Mouse (Mus musculus): Measurements from ENCODE around the gene Ncdn. TPM values are rescaled to one million over a fixed set of nuclear protein-coding genes. Genes with fewer than 3 reads are reported as not detected.
A peak's percentile ranks its signal among the peaks of the same experiment; 100 is the strongest.

Ncdn gene
- polyA plus RNA-seq, 1 experiment from 2014 or later: 8.8 TPM

DNA sequence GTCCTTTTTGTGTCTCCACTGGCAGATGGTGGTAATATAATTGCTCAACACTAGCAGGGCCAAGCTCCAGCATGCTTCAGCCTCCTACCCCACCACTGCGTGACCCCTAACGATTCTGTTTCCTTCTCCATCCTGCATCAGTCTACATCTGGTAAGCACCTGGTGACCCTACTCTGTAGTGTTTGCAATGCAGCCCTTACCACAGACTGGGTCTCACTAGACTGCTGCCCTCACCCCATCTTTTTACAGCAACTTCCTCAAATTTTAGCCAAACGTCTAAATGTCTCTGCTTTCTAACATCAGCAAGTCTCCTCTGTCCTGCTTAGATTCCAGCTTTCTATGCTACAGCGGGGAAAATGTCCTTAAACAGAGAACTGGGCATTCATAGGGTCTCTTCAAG, 17.6 kb upstream of the Ncdn start:
- DNase-seq: no peak
- ATAC-seq (ENCODE audit: low read depth): no peak
- H3K27ac ChIP-seq: no peak overlapping the region
- no peaks in the 10 kb centered on the region for H3K9me3 ChIP-seq (replicated peaks)
- no peak overlapping the region for H3K4me3 ChIP-seq (replicated peaks)
- WGBS (ENCODE audit: insufficient replicate concordance): 75% methylated on average over 4 of the region's 4 CpGs
- H3K4me2 ChIP-seq: no peak overlapping the region
- H3K36me3 ChIP-seq: no peaks in the 10 kb centered on the region
- no peaks in the 10 kb centered on the region for H3K27me3 ChIP-seq
- H3K9ac ChIP-seq: no peak overlapping the region
- peaks cover 23% of the 10 kb centered on the region for H3K4me1 ChIP-seq (replicated peaks)

DNA sequence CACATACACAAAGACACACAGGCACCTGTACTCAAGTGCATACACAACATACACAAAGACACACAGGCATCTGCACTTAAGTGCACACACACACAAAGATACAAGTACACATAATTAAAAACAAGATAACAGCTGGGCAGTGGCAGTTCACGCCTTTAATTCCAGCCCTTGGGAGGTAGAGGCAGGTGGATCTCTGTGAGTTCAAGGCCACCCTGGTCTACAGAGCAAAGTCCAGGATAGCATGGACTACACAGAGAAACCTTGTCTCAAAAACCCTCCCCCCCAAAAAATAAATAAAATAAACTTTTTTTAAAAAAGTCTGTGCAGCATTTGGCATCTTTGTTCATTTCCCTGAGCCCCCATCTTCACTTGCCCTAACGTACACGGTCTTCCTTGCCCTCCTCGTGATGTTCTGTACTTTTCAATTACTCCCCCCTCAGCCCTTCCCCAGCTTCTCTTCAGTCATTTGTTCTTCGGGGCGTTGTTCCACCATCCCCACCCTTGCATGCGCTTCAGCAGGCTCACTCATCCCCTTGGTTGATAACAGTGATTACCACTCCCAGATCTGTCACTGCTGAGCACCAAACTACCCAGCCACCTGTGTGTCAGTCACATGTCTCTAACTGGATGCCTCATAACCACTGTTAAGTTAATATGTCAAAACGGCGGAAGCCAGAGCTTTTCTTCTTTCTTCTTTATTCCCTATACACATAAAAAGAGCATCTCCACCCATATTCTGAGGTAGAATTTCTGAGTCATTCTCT, 16.7 kb upstream of the Ncdn start:
- Histone ChIP-seq H3K4me1 (replicated peaks) (peaks cover 23% of the 10 kb centered on the region), H3K9me3 (replicated peaks) (no peaks in the 10 kb centered on the region), H3K4me3 (replicated peaks) (no peak overlapping the region), H3K9ac (no peak overlapping the region), H3K4me2 (no peak overlapping the region), H3K36me3 (no peaks in the 10 kb centered on the region), H3K27ac (no peak overlapping the region), H3K27me3 (no peaks in the 10 kb centered on the region)
- peak; percentile 65 for ATAC-seq (ENCODE audit: low read depth)
- WGBS (ENCODE audit: insufficient replicate concordance): 58% methylated on average over 9 of the region's 9 CpGs
- no peak for DNase-seq

GRCm38 (mm10) chr4:126763483-126763882, 10.2 kb upstream of the Ncdn start:
- H3K9me3 ChIP-seq (replicated peaks): no peaks in the 10 kb centered on the region
- H3K4me2 ChIP-seq: no peak overlapping the region
- no peak for ATAC-seq (ENCODE audit: low read depth)
- WGBS (ENCODE audit: insufficient replicate concordance): 71% methylated on average over 2 of the region's 2 CpGs
- H3K9ac ChIP-seq: no peak overlapping the region
- H3K27ac ChIP-seq: no peak overlapping the region
- peaks cover 9% of the 10 kb centered on the region; the same call in 1 of the 2 replicates for H3K36me3 ChIP-seq
- H3K4me1 ChIP-seq (replicated peaks): no peaks in the 10 kb centered on the region
- no peaks in the 10 kb centered on the region for H3K27me3 ChIP-seq
- no peak overlapping the region for H3K4me3 ChIP-seq (replicated peaks)
- no peak for DNase-seq

DNA sequence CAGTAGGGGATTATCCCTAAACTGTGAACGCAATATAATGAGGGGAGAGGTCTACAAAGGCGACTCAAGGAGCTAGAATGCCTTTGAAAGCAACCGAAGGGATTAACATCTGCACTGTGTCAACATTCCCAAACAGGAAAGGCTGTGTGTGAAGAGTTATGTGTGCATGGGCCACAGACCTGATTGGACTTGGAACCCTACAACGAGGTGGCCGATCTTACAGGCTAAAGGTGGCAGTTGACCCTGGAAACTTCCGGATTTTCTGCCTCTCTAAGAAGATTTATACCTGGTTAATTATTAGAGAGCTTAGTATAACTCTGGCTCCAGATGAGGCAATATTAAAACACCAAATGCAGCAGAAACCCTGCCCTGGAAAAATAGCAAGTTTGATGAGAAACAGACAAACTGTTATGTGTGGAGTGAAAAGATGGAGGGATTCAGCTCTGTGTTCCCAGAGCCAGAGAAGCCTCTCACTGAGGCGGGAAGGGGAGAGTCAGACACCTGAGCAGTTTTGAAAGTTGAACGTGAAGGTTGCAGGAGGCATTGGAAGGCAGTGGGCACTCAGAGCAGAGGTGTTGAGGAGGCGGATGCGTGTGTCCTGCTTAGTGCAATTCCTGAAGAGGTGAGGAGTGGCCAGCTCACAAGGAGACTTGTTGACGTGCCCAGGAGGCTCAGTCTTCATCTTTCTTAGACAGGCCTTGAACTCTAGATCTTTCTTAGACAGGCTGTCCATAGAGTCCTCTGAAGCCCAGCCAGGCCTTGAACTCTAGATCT, 9.5 kb upstream of the Ncdn start:
- 73% methylated on average over 11 of the region's 11 CpGs for WGBS (ENCODE audit: insufficient replicate concordance)
- Histone ChIP-seq H3K27ac (no peak overlapping the region), H3K4me3 (replicated peaks) (no peak overlapping the region), H3K9ac (no peak overlapping the region), H3K36me3 (peaks cover 11% of the 10 kb centered on the region; the same call in 1 of the 2 replicates), H3K4me2 (no peak overlapping the region), H3K4me1 (replicated peaks) (no peaks in the 10 kb centered on the region), H3K27me3 (no peaks in the 10 kb centered on the region), H3K9me3 (replicated peaks) (no peaks in the 10 kb centered on the region)
- no peak for ATAC-seq (ENCODE audit: low read depth)
- no peak for DNase-seq

GRCm38 (mm10) chr4:126759435-126759834, 6.2 kb upstream of the Ncdn start:
- Histone ChIP-seq H3K9me3 (replicated peaks) (no peaks in the 10 kb centered on the region), H3K36me3 (peaks cover 11% of the 10 kb centered on the region; the same call in 1 of the 2 replicates), H3K4me2 (no peak overlapping the region), H3K27ac (no peak overlapping the region), H3K4me1 (replicated peaks) (peaks cover 9% of the 10 kb centered on the region), H3K4me3 (replicated peaks) (no peak overlapping the region), H3K27me3 (no peaks in the 10 kb centered on the region), H3K9ac (no peak overlapping the region)
- no peak for ATAC-seq (ENCODE audit: low read depth)
- no peak for DNase-seq
- 37% methylated on average over 2 of the region's 2 CpGs for WGBS (ENCODE audit: insufficient replicate concordance)

- Histone ChIP-seq H3K4me3 (replicated peaks) (no peak overlapping the region), H3K27ac (no peak overlapping the region), H3K27me3 (no peaks in the 10 kb centered on the region), H3K4me1 (replicated peaks) (peaks cover 14% of the 10 kb centered on the region), H3K9me3 (replicated peaks) (no peaks in the 10 kb centered on the region), H3K36me3 (peaks cover 11% of the 10 kb centered on the region; the same call in 1 of the 2 replicates), H3K4me2 (no peak overlapping the region), H3K9ac (no peak overlapping the region)
- ATAC-seq (ENCODE audit: low read depth): no peak
- no peak for DNase-seq
- 73% methylated on average over 5 of the region's 5 CpGs for WGBS (ENCODE audit: insufficient replicate concordance)
Measured at GRCm38 (mm10) chr4:126758299-126758698, 5.1 kb upstream of the Ncdn start.

- WGBS (ENCODE audit: insufficient replicate concordance): 75% methylated on average over 4 of the region's 4 CpGs
- DNase-seq (no peak), ATAC-seq (ENCODE audit: low read depth) (no peak)
- Histone ChIP-seq H3K27me3 (no peaks in the 10 kb centered on the region), H3K27ac (no peak overlapping the region), H3K9ac (no peak overlapping the region), H3K9me3 (replicated peaks) (no peaks in the 10 kb centered on the region), H3K4me2 (no peak overlapping the region), H3K4me1 (replicated peaks) (peaks cover 25% of the 10 kb centered on the region), H3K4me3 (replicated peaks) (no peak overlapping the region), H3K36me3 (peaks cover 11% of the 10 kb centered on the region; the same call in 1 of the 2 replicates)
Measured at GRCm38 (mm10) chr4:126756766-126757165, 3.5 kb upstream of the Ncdn start.

DNA sequence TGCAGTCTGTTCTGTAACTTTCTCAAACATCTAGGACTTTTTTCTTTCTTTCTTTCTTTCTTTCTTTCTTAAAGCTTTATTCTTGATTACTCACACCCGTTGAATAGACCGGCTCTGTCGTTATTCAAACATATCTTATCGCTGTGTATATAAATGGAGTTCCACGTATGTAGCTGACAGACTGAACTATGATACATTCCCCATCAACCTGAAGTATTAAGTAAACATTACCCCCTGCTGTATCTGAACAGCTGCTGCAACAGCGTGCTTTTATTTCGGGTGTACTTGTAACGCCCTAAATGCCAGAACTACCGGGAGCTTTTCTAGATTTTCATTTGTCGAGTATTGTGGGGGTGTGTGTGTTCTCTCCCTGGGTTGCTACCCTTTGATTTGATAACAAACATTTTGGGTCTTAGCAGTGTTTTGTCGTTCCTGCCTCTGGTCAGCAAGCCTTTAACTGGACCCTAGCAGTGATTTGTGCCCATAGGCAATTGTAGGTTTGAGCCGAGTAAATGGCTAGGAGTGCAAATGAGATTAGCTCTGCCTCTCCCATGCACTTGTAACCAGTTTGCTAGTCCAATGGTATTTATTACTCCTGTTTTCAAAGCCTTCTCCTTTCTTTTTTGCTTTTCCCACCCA, 1.6 kb upstream of the Ncdn start:
- Histone ChIP-seq H3K27me3 (no peaks in the 10 kb centered on the region), H3K4me1 (replicated peaks) (peaks cover 35% of the 10 kb centered on the region), H3K4me2 (peak overlapping the region; percentile 98), H3K4me3 (replicated peaks) (peak overlapping the region; percentile 80), H3K9ac (peak overlapping the region; percentile 87), H3K36me3 (peaks cover 10% of the 10 kb centered on the region), H3K9me3 (replicated peaks) (no peaks in the 10 kb centered on the region), H3K27ac (no peak overlapping the region)
- no peak for DNase-seq
- ATAC-seq (ENCODE audit: low read depth): no peak
- 57% methylated on average over 12 of the region's 12 CpGs for WGBS (ENCODE audit: insufficient replicate concordance)

DNA sequence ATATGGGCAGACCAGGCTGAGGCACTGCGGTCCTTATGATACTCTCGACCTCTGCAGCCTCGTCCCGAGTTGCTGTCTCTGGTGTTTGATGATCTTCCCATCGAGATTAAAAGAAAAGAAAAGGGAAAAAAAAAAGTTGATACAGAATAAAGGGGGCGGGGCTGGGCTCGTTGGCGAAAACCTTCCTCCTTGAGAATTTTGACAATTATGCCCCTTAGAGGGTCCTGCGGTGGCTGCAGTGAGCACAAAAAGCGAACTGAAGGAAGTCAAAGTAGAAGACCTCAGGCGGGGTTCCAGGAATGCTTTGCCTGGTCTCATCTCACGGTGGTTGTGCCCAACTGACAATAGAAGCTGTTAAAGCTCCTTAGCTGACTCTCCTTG, 983 bp upstream of the Ncdn start:
- 3% methylated on average over 12 of the region's 12 CpGs for WGBS (ENCODE audit: insufficient replicate concordance)
- no peaks in the 10 kb centered on the region for H3K27me3 ChIP-seq
- H3K27ac ChIP-seq: peak overlapping the region; percentile 84; the same call in 1 of the 2 replicates
- DNase-seq (no peak), ATAC-seq (ENCODE audit: low read depth) (no peak)
- peak overlapping the region; percentile 98 for H3K4me2 ChIP-seq
- H3K36me3 ChIP-seq: peaks cover 16% of the 10 kb centered on the region
- H3K9ac ChIP-seq: peak overlapping the region; percentile 87
- no peaks in the 10 kb centered on the region for H3K9me3 ChIP-seq (replicated peaks)
- H3K4me3 ChIP-seq (replicated peaks): peak overlapping the region; percentile 80
- peaks cover 37% of the 10 kb centered on the region for H3K4me1 ChIP-seq (replicated peaks)

GRCm38 (mm10) chr4:126752608-126753141, 563 bp downstream of the Ncdn start:
- H3K36me3 ChIP-seq: peaks cover 27% of the 10 kb centered on the region
- no peaks in the 10 kb centered on the region for H3K27me3 ChIP-seq
- H3K9ac ChIP-seq: peak overlapping the region; percentile 87
- peaks cover 40% of the 10 kb centered on the region for H3K4me1 ChIP-seq (replicated peaks)
- H3K4me3 ChIP-seq (replicated peaks): peak overlapping the region; percentile 80
- under 1% methylated on average over 23 of the region's 23 CpGs for WGBS (ENCODE audit: insufficient replicate concordance)
- no peaks in the 10 kb centered on the region for H3K9me3 ChIP-seq (replicated peaks)
- ATAC-seq (ENCODE audit: low read depth) (no peak), DNase-seq (no peak)
- peak overlapping the region; percentile 98 for H3K4me2 ChIP-seq
- no peak overlapping the region for H3K27ac ChIP-seq

DNA sequence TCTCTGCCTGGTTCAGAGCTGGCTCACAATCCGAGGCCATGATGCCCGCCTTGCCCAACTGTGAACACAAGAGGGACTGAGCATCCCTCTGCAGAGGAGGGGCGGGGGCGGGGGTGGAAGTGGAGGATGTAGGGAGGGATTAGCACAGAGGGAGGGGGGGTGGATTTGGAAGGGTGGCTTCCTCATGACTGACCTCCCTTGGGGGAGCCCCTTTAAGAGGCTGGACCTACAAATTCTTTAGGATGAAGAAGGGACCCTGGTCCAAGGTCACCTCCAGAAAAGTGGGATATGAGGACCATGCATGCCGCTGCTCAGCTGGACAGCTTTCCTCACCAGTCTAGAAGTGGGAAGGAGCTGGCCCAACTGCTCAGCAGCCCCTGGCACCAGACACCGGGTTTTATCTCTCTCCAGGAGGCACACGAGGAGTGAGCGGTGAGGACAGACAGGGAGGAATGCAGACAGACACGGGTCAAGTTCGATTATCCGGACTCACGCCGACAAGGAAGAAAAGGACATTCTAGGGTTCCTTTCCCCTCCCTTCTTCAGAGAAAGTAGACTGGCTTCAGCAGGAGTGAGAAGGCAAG, 1.1 kb downstream of the Ncdn start:
- no peak for ATAC-seq (ENCODE audit: low read depth)

More for the DNA sequence above, 1.1 kb downstream of the Ncdn start:
- 17% methylated on average over 13 of the region's 13 CpGs for WGBS (ENCODE audit: insufficient replicate concordance)
- peak overlapping the region; percentile 80 for H3K4me3 ChIP-seq (replicated peaks)
- no peaks in the 10 kb centered on the region for H3K27me3 ChIP-seq
- H3K27ac ChIP-seq: no peak overlapping the region
- peak overlapping the region; percentile 87 for H3K9ac ChIP-seq
- no peaks in the 10 kb centered on the region for H3K9me3 ChIP-seq (replicated peaks)
- H3K4me1 ChIP-seq (replicated peaks): peaks cover 42% of the 10 kb centered on the region
- peak overlapping the region; percentile 98 for H3K4me2 ChIP-seq
- no peak for DNase-seq
- peaks cover 30% of the 10 kb centered on the region for H3K36me3 ChIP-seq

All from liver, embryonic 13.5 days (tissue).